Mouse (Mus musculus) liver, embryonic 11.5 days (tissue): ENCODE results near the gene Ric3. TPM values are rescaled to one million over a fixed set of nuclear protein-coding genes. Genes with fewer than 3 reads are reported as not detected.

ENCODE experiments used
- ATAC-seq: fragments of 200-750 bp; cut with Nextera tagmentation; replicated peaks from 2 replicates; pipeline ENCODE4 v1.8.0; 2017; ENCODE audit warnings: moderate number of reproducible peaks, mild to moderate bottlenecking, moderate TSS enrichment, moderate library complexity; ENCODE audit not compliant: low FRiP score
- DNase-seq: peaks from one replicate; pipeline ENCODE4 v3.0.0-alpha.2; 2017; ENCODE audit warnings: low spot score
- H3K27ac ChIP-seq: fragments of 300-500 bp; sonication (generic); 2 replicates; pipeline ENCODE4 v1.5.1; 2014; ENCODE audit warnings: mild to moderate bottlenecking, low read depth, low read length, control low read depth
- H3K27me3 ChIP-seq: fragments of 300-500 bp; sonication (generic); replicated peaks from 2 replicates; pipeline ENCODE4 v1.6.1; 2014; ENCODE audit warnings: low read length, mixed read lengths; ENCODE audit not compliant: control insufficient read depth, insufficient read depth
- H3K36me3 ChIP-seq: fragments of 300-500 bp; sonication (generic); 2 replicates; pipeline ENCODE4 v1.6.1; 2014; ENCODE audit warnings: mild to moderate bottlenecking, low read length, moderate library complexity, mixed read lengths; ENCODE audit not compliant: control insufficient read depth, insufficient read depth
- H3K4me1 ChIP-seq: fragments of 300-500 bp; sonication (generic); replicated peaks from 2 replicates; pipeline ENCODE4 v1.6.1; 2014; ENCODE audit warnings: low read length, mixed read lengths; ENCODE audit not compliant: control insufficient read depth, insufficient read depth
- H3K4me2 ChIP-seq: fragments of 300-500 bp; sonication (generic); 2 replicates; pipeline ENCODE4 v1.6.1; 2014; ENCODE audit warnings: mild to moderate bottlenecking, control low read depth, moderate library complexity
- H3K4me3 ChIP-seq: fragments of 300-500 bp; sonication (generic); 2 replicates; pipeline ENCODE4 v1.5.1; 2014; ENCODE audit warnings: low read depth, low read length, control low read depth
- H3K9ac ChIP-seq: fragments of 300-500 bp; sonication (generic); 2 replicates; pipeline ENCODE4 v1.6.1; 2014; ENCODE audit warnings: low read depth, low read length, control low read depth
- H3K9me3 ChIP-seq: fragments of 300-500 bp; sonication (generic); 2 replicates; pipeline ENCODE4 v1.6.1; 2016; ENCODE audit warnings: low read length, inconsistent platforms, mixed read lengths; ENCODE audit not compliant: control insufficient read depth
- WGBS: fragments of 180-500 bp; shearing (Covaris S2); extraction: QIAGEN DNeasy Blood & Tissue Kit; methylation state at CpG from one replicate; pipeline ENCODE4 v1.1.7; 2014; 5-methylcytosine and 5-hydroxymethylcytosine counted together
- polyA plus RNA-seq: library from polyadenylated mRNA; unstranded; fragments of >200 nt; fragmentation: Nextera tagmentation; extraction: Ambion mirVana; gene quantifications from 2 replicates; pipeline ENCODE4 v1.2.1, GENCODE M21; 2014

Ric3 gene
- polyA plus RNA-seq, 1 experiment from 2014 or later: 1.3 TPM

- Histone ChIP-seq H3K4me1 (no peaks in the 10 kb centered on the region), H3K27me3 (no peaks in the 10 kb centered on the region), H3K4me3 (no peak overlapping the region), H3K27ac (no peak overlapping the region), H3K36me3 (no peaks in the 10 kb centered on the region), H3K9me3 (no peaks in the 10 kb centered on the region), H3K9ac (no peak overlapping the region), H3K4me2 (no peak overlapping the region)
- DNase-seq: no peak
- no peak for ATAC-seq
- 78% methylated on average over 8 of the region's 8 CpGs for WGBS
Observed at GRCm38 (mm10) chr7:109038121-109038735, 44.9 kb downstream of the Ric3 start.

GRCm38 (mm10) chr7:109032054-109032453 lies 51.1 kb downstream of the Ric3 start:
- H3K9ac ChIP-seq: no peak overlapping the region
- DNase-seq: no peak
- H3K9me3 ChIP-seq: no peaks in the 10 kb centered on the region
- no peak for ATAC-seq
- no peaks in the 10 kb centered on the region for H3K27me3 ChIP-seq
- 72% methylated on average over 2 of the region's 2 CpGs for WGBS
- no peaks in the 10 kb centered on the region for H3K36me3 ChIP-seq
- no peak overlapping the region for H3K4me2 ChIP-seq
- H3K4me1 ChIP-seq: no peaks in the 10 kb centered on the region
- no peak overlapping the region for H3K4me3 ChIP-seq
- no peak overlapping the region for H3K27ac ChIP-seq

DNA sequence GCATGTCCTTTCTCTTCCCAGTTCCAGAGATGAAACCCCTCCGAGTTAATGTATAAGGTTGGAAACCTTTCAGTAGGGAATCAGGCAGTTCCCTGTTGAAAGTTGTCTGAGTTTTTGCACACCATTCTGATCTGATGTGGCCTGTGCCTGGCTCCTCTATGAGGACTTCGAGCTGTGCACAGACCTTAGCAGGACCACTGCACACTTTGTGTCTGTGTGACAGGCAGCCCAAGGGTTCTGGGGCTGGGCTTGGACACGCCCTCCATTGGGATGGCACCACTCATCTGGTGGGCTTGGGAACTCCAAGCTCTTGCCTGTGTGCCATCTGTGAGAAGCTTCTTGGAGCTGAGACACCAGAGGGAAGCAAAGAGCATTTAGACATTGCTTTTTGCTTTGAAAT lies 51.8 kb downstream of the Ric3 start:
- H3K4me3 ChIP-seq: no peak overlapping the region
- H3K4me1 ChIP-seq: no peaks in the 10 kb centered on the region
- no peaks in the 10 kb centered on the region for H3K27me3 ChIP-seq
- H3K9ac ChIP-seq: no peak overlapping the region
- WGBS: 70% methylated on average over 3 of the region's 3 CpGs
- no peak for ATAC-seq
- no peak overlapping the region for H3K4me2 ChIP-seq
- H3K9me3 ChIP-seq: no peaks in the 10 kb centered on the region
- DNase-seq: no peak
- no peak overlapping the region for H3K27ac ChIP-seq
- no peaks in the 10 kb centered on the region for H3K36me3 ChIP-seq

GRCm38 (mm10) chr7:109029961-109030465 lies 53.1 kb downstream of the Ric3 start:
- WGBS: 81% methylated on average over 6 of the region's 6 CpGs
- ATAC-seq: no peak

DNA sequence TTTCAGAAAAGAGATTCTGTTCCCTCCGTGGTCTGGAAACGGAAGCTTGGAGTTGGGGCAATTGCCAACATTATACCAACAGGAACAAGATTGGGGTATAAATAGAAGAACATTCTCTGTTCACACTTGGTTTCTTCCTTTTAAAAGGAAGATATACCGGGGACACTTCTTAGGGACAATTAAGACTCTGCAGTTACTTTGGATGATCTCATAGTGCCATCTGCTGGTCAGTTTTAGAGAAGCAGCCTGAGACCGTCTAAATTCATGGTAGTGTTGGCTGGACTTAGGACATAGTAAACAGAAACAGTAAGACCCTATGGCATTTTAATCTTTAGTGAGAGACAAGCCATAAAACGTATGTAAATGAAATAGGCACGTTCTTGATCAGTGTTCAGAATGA lies 54.9 kb downstream of the Ric3 start:
- H3K4me1 ChIP-seq: no peaks in the 10 kb centered on the region
- H3K27me3 ChIP-seq: no peaks in the 10 kb centered on the region
- H3K9ac ChIP-seq: no peak overlapping the region
- no peak overlapping the region for H3K4me3 ChIP-seq
- ATAC-seq (no peak), DNase-seq (no peak)
- H3K9me3 ChIP-seq: no peaks in the 10 kb centered on the region
- no peak overlapping the region for H3K27ac ChIP-seq
- 30% methylated on average over 6 of the region's 6 CpGs for WGBS
- no peaks in the 10 kb centered on the region for H3K36me3 ChIP-seq
- no peak overlapping the region for H3K4me2 ChIP-seq

More at GRCm38 (mm10) chr7:109029961-109030465, 53.1 kb downstream of the Ric3 start:
- Histone ChIP-seq H3K27ac (no peak overlapping the region), H3K9ac (no peak overlapping the region), H3K27me3 (no peaks in the 10 kb centered on the region), H3K4me3 (no peak overlapping the region), H3K36me3 (no peaks in the 10 kb centered on the region), H3K9me3 (no peaks in the 10 kb centered on the region), H3K4me2 (no peak overlapping the region), H3K4me1 (no peaks in the 10 kb centered on the region)
- no peak for DNase-seq

DNA sequence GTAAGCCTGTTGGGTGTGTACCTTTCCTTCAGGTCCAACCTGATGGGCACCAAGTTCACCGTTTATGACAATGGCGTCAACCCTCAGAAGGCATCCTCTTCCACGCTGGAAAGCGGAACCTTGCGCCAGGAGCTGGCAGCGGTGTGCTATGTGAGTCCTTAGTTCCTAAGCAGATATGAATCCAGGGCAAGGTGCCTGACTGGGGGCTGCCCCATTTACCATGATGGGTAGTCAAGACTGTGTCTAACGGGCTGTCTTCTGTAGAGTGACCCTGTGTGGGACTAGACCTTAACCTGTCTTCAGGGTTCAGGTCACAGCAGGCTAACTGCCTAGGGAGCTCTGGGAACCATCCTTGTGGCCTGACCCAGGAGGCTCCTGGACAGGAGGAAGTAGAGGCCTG lies 55.4 kb downstream of the Ric3 start:
- Histone ChIP-seq H3K9me3 (no peaks in the 10 kb centered on the region), H3K4me1 (no peaks in the 10 kb centered on the region), H3K4me3 (no peak overlapping the region), H3K36me3 (no peaks in the 10 kb centered on the region), H3K27ac (no peak overlapping the region), H3K9ac (no peak overlapping the region), H3K4me2 (no peak overlapping the region), H3K27me3 (no peaks in the 10 kb centered on the region)
- no peak for DNase-seq
- 91% methylated on average over 7 of the region's 7 CpGs for WGBS
- no peak for ATAC-seq

DNA sequence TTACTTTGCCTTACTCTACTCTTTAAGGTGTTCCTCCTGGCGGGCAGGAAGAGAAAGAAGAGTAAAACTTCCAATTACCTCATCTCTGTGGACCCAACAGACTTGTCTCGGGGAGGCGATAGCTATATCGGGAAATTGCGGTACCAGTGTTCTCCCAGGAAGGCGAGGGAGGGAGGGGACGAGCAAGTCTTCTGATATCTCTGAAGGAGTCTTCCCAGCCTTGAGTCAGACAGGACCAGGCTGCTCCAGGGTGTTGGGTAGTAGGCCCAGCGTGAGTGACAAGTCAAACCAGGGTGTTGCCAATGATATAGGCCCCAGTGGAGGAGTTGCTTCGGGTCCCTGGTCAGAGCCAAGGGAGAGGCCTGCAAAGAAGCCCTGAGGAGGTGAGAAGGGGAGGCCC lies 56.2 kb downstream of the Ric3 start:
- Histone ChIP-seq H3K9ac (no peak overlapping the region), H3K4me3 (no peak overlapping the region), H3K27ac (no peak overlapping the region), H3K36me3 (no peaks in the 10 kb centered on the region), H3K4me2 (no peak overlapping the region), H3K4me1 (no peaks in the 10 kb centered on the region), H3K27me3 (no peaks in the 10 kb centered on the region), H3K9me3 (no peaks in the 10 kb centered on the region)
- 81% methylated on average over 9 of the region's 9 CpGs for WGBS
- ATAC-seq (no peak), DNase-seq (no peak)

GRCm38 (mm10) chr7:109025743-109026142 lies 57.4 kb downstream of the Ric3 start:
- Histone ChIP-seq H3K4me1 (no peaks in the 10 kb centered on the region), H3K9me3 (no peaks in the 10 kb centered on the region), H3K9ac (no peak overlapping the region), H3K4me3 (no peak overlapping the region), H3K27me3 (no peaks in the 10 kb centered on the region), H3K27ac (no peak overlapping the region), H3K36me3 (no peaks in the 10 kb centered on the region), H3K4me2 (no peak overlapping the region)
- no peak for DNase-seq
- 67% methylated on average over 7 of the region's 7 CpGs for WGBS
- no peak for ATAC-seq

DNA sequence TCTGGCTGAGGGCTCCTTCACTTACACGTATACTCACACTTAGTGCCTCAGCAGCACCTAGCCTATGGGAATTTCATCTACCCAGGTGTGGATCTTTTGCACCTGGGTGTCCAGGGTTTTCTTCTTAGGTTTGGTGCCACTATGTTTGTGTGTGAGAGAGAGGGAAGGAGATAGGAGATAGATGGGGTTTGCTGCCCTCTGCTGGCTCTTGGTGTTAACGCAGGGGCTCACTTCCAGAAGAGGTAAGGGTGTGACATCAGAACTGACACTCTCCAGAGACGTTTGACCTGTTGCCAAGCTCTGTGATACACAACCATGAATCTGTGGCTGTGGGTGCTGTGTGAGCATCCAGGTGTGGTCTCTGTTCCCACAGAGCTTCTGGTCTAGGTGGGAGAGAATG lies 61.7 kb downstream of the Ric3 start:
- ATAC-seq: peak; percentile 27; the same call in 1 of the 2 replicates
- DNase-seq: peak; percentile 45
- Histone ChIP-seq H3K27ac (no peak overlapping the region), H3K27me3 (no peaks in the 10 kb centered on the region), H3K9me3 (no peaks in the 10 kb centered on the region), H3K9ac (no peak overlapping the region), H3K4me3 (no peak overlapping the region), H3K4me1 (no peaks in the 10 kb centered on the region), H3K4me2 (no peak overlapping the region), H3K36me3 (no peaks in the 10 kb centered on the region)
- 12% methylated on average over 3 of the region's 3 CpGs for WGBS
